Mouse (Mus musculus) heart, postnatal 0 days (tissue): Measurements from ENCODE around the gene Tuba1a. TPM values are rescaled to one million over a fixed set of nuclear protein-coding genes. Genes with fewer than 3 reads are reported as not detected.

ENCODE experiments used
- ATAC-seq: fragments of 200-750 bp; cut with Nextera tagmentation; 2 replicates; pipeline ENCODE4 v1.8.0; 2017; ENCODE audit warnings: low read depth, moderate number of reproducible peaks, moderate library complexity; ENCODE audit not compliant: insufficient read depth
- DNase-seq: peaks from one replicate; pipeline ENCODE4 v3.0.0-alpha.2; 2016; ENCODE audit warnings: low spot score
- H3K27ac ChIP-seq: fragments of 300-500 bp; sonication (generic); 2 replicates; pipeline ENCODE4 v1.5.1; 2014; ENCODE audit warnings: low read depth, mild to moderate bottlenecking
- H3K27me3 ChIP-seq: fragments of 300-500 bp; sonication (generic); 2 replicates; pipeline ENCODE4 v1.6.1; 2014; ENCODE audit warnings: low read length, mixed read lengths; ENCODE audit not compliant: control insufficient read depth, insufficient read depth
- H3K36me3 ChIP-seq: fragments of 300-500 bp; sonication (generic); replicated peaks from 2 replicates; pipeline ENCODE4 v1.6.1; 2014; ENCODE audit warnings: low read length, mixed read lengths; ENCODE audit not compliant: control insufficient read depth, insufficient read depth
- H3K4me1 ChIP-seq: fragments of 300-500 bp; sonication (generic); 2 replicates; pipeline ENCODE4 v1.6.1; 2014; ENCODE audit warnings: antibody characterized with exemption; ENCODE audit not compliant: control insufficient read depth, insufficient read depth
- H3K4me2 ChIP-seq: fragments of 300-500 bp; sonication (generic); 2 replicates; pipeline ENCODE4 v1.6.1; 2014; ENCODE audit warnings: low read depth, mild to moderate bottlenecking, low read length, moderate library complexity
- H3K4me3 ChIP-seq: fragments of 300-500 bp; sonication (generic); 2 replicates; pipeline ENCODE4 v1.5.1; 2014; ENCODE audit warnings: low read depth, low read length
- H3K9ac ChIP-seq: fragments of 300-500 bp; sonication (generic); replicated peaks from 2 replicates; pipeline ENCODE4 v1.6.1; 2014; ENCODE audit warnings: low read depth, low read length, mixed read lengths
- H3K9me3 ChIP-seq: fragments of 300-500 bp; sonication (generic); replicated peaks from 2 replicates; pipeline ENCODE4 v1.6.1; 2016; ENCODE audit warnings: low read length; ENCODE audit not compliant: control insufficient read depth
- CTCF ChIP-seq: IDR thresholded peaks from 2 replicates; pipeline ENCODE4 v1.5.1; 2016; ENCODE audit warnings: antibody characterized with exemption, control low read depth, low read depth
- EP300 ChIP-seq: IDR thresholded peaks from 2 replicates; pipeline ENCODE4 v1.6.1; 2016; ENCODE audit warnings: antibody characterized with exemption, low read depth
- WGBS: fragments of 180-500 bp; shearing (Covaris S2); extraction: QIAGEN DNeasy Blood & Tissue Kit; methylation state at CpG from one replicate; pipeline ENCODE4 v1.1.7; 2014; 5-methylcytosine and 5-hydroxymethylcytosine counted together
- polyA plus RNA-seq: library from polyadenylated mRNA; unstranded; fragments of >200 nt; fragmentation: Nextera tagmentation; extraction: Ambion mirVana; gene quantifications from 2 replicates; pipeline ENCODE4 v1.2.1, GENCODE M21; 2015
- total RNA-seq: library from RNA; depleted of rRNA; stranded (reverse); fragments of >200 nt; gene quantifications from 2 replicates; pipeline ENCODE4 v1.2.3, GENCODE M21; 2014; ENCODE audit warnings: low replicate concordance

The Tuba1a gene
- total and polyA plus RNA-seq, 2 experiments from 2014 or later: 408 to 1,016 TPM

- Histone ChIP-seq H3K27ac (peak overlapping the region; percentile 97), H3K4me2 (no peak overlapping the region), H3K4me1 (peaks cover 26% of the 10 kb centered on the region), H3K36me3 (no peaks in the 10 kb centered on the region), H3K9me3 (no peaks in the 10 kb centered on the region), H3K4me3 (no peak overlapping the region), H3K27me3 (no peaks in the 10 kb centered on the region), H3K9ac (peak overlapping the region; percentile 1; the same call in 1 of the 2 replicates)
- ATAC-seq (no peak), DNase-seq (no peak)
- 56% methylated on average over 8 of the region's 8 CpGs for WGBS
- TF ChIP-seq EP300 (no peak), CTCF (no peak)
Measured at GRCm38 (mm10) chr15:98987661-98988181, 34.2 kb upstream of the Tuba1a start.

- no peak overlapping the region; the same call in 1 of the 2 replicates for H3K4me2 ChIP-seq
- ATAC-seq: peak; percentile 21; the same call in 1 of the 2 replicates
- peaks cover 26% of the 10 kb centered on the region for H3K4me1 ChIP-seq
Measured at GRCm38 (mm10) chr15:98987077-98987630, 33.7 kb upstream of the Tuba1a start.

GRCm38 (mm10) chr15:98985982-98986715 lies 32.6 kb upstream of the Tuba1a start:
- Histone ChIP-seq H3K36me3 (no peaks in the 10 kb centered on the region), H3K4me1 (peaks cover 24% of the 10 kb centered on the region)
- no peak for TF ChIP-seq CTCF

More at GRCm38 (mm10) chr15:98987077-98987630, 33.7 kb upstream of the Tuba1a start:
- Histone ChIP-seq H3K27me3 (no peaks in the 10 kb centered on the region), H3K36me3 (no peaks in the 10 kb centered on the region), H3K9me3 (no peaks in the 10 kb centered on the region), H3K9ac (no peak overlapping the region), H3K4me3 (no peak overlapping the region), H3K27ac (peak overlapping the region; percentile 97)
- 20% methylated on average over 7 of the region's 7 CpGs for WGBS
- DNase-seq: peak; percentile 70
- TF ChIP-seq EP300: no peak
- no peak for TF ChIP-seq CTCF

GRCm38 (mm10) chr15:98985240-98985981 lies 31.9 kb upstream of the Tuba1a start:
- Histone ChIP-seq H3K27ac (peak overlapping the region; percentile 97), H3K9ac (peak overlapping the region; percentile 72), H3K4me1 (peaks cover 19% of the 10 kb centered on the region), H3K9me3 (no peaks in the 10 kb centered on the region), H3K36me3 (no peaks in the 10 kb centered on the region), H3K4me2 (peak overlapping the region; percentile 66), H3K4me3 (peak overlapping the region; percentile 53), H3K27me3 (no peaks in the 10 kb centered on the region)
- ATAC-seq: peak; percentile 90
- peak; percentile 94 for DNase-seq
- TF ChIP-seq CTCF (no peak), EP300 (0 out of 2 replicates have a peak, but pooled peaks have one; percentile 69)
- WGBS: 2% methylated on average over 29 of the region's 29 CpGs

More at GRCm38 (mm10) chr15:98985982-98986715, 32.6 kb upstream of the Tuba1a start:
- Histone ChIP-seq H3K4me2 (peak overlapping the region; percentile 66), H3K27me3 (no peaks in the 10 kb centered on the region), H3K27ac (peak overlapping the region; percentile 97), H3K4me3 (peak overlapping the region; percentile 53), H3K9me3 (no peaks in the 10 kb centered on the region), H3K9ac (peak overlapping the region; percentile 72)
- ATAC-seq (no peak; the same call in 1 of the 2 replicates), DNase-seq (peak; percentile 34)
- 21% methylated on average over 12 of the region's 12 CpGs for WGBS

- no peaks in the 10 kb centered on the region for H3K27me3 ChIP-seq
- 35% methylated on average over 6 of the region's 6 CpGs for WGBS
- peaks cover 19% of the 10 kb centered on the region for H3K4me1 ChIP-seq
- peak overlapping the region; percentile 66 for H3K4me2 ChIP-seq
- peak overlapping the region; percentile 97 for H3K27ac ChIP-seq
- no peak for TF ChIP-seq EP300
- TF ChIP-seq CTCF: no peak
- DNase-seq: no peak
- H3K9ac ChIP-seq: peak overlapping the region; percentile 72
- H3K4me3 ChIP-seq: peak overlapping the region; percentile 53
- no peaks in the 10 kb centered on the region for H3K36me3 ChIP-seq
- no peak for ATAC-seq
- no peaks in the 10 kb centered on the region for H3K9me3 ChIP-seq
Measured at GRCm38 (mm10) chr15:98984681-98985080, 31.2 kb upstream of the Tuba1a start.
